Mouse (Mus musculus) colon, adult 2 months (tissue): ENCODE data around the gene Olfr1102. TPM values are rescaled to one million over a fixed set of nuclear protein-coding genes. Genes with fewer than 3 reads are reported as not detected.

Source experiments
- polyA plus RNA-seq: library from polyadenylated mRNA; depleted of rRNA; stranded (reverse); fragments of >200 nt; gene quantifications from 2 replicates; pipeline ENCODE4 v1.2.3, GENCODE M21; 2012; rRNA removed

Gene Olfr1102
- polyA plus RNA-seq = not detected in 2 replicates

GRCm38 (mm10) chr2:86998098-86998497 lies at the start of gene Olfr1102:
Gene Olfr1102 (plus strand): TSS chr2:86998398.

GRCm38 (mm10) chr2:86960593-86960992 lies 37.6 kb upstream of the Olfr1102 start, which contains the start of gene Olfr1099:
Gene Olfr1099 (minus strand): TSS chr2:86960693.

GRCm38 (mm10) chr2:86979854-86980253 lies 18.3 kb upstream of the Olfr1102 start, which contains the start of gene Olfr1100:
Gene Olfr1100 (minus strand): TSS chr2:86979954.

DNA sequence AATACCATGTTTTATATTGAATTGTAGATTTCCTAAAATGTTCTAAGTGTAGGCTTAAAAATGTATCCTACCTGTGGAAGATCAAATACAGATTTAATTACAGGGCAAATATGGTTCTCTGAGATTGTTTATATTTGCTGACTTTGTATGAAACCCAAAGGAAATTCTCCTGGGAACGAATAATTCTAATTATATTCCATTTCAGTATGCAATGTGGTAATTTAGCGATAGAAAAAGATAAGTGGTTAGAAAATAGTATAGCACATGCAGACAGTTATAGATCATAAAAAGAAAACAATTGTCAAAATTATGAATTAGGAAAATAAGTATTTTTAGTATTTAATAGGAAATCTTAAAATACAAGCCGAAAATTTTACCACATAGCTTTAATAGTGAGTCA lies 7.1 kb upstream of the Olfr1102 start, which contains the start of gene Olfr1101:
Gene Olfr1101, minus strand, starts transcription at position 101 of the 400 bp plus-strand sequence.

GRCm38 (mm10) chr2:87026980-87027379 lies 28.8 kb downstream of the Olfr1102 start, which contains the start of gene Olfr1104:
Gene Olfr1104 (minus strand): TSS chr2:87027080.

DNA sequence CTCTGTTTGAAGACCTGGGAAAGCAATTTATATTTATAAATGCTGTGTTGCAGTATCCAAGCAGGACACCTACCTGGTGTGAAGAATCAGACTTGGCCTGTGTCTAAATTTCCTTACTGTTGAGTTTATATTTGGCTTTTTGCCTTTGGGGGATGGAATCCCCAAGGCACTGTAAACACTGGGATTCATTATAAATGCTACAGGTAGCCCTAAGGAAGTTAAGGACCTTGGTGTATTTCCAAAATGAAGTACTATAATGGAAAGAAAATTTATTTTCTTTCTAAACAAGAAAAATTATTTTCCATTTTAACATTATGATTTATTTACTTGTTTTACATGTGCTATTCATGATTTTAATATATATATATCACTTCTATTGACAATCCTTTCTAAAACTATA lies 38.2 kb downstream of the Olfr1102 start, which contains the start of gene Olfr1105:
Gene Olfr1105, minus strand, starts transcription at position 101 of the 400 bp plus-strand sequence.

DNA sequence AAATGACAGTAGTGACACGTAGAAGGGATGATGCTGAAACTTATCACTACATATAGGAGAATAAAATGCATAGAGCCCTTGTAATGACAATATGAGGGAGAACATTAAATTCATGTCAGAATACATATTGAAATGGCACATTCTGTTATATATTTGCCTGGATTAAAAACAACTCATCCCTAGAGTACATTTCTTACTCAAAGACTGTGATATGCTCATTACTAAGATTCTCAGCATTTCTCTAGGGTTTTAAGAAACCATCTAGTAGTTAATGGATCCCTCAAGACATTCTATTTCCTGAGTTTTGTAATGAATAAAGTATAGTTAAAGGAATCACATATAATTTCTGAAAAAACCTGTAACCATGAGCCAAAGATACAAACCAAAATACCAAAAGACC lies 54.0 kb downstream of the Olfr1102 start, which contains the start of gene Olfr1106:
Gene Olfr1106, minus strand, starts transcription at position 101 of the 400 bp plus-strand sequence.

Other genes with a start within 250 kb of the Olfr1102 start
- gene Olfr1090, start 239.4 kb upstream of the Olfr1102 start, polyA plus RNA-seq = not detected in 2 replicates
- not detected in 2 replicates for gene Olfr1093, start 215.9 kb upstream of the Olfr1102 start, polyA plus RNA-seq
- not detected in 2 replicates for gene Olfr141, start 188.4 kb upstream of the Olfr1102 start, polyA plus RNA-seq
- not detected in 2 replicates for gene Olfr1094, start 173.7 kb upstream of the Olfr1102 start, polyA plus RNA-seq
- gene Olfr1095, start 146.7 kb upstream of the Olfr1102 start, polyA plus RNA-seq = not detected in 2 replicates
- not detected in 2 replicates for gene Gm13723, start 123.6 kb upstream of the Olfr1102 start, polyA plus RNA-seq
- not detected in 2 replicates for gene Olfr1097, start 106.2 kb upstream of the Olfr1102 start, polyA plus RNA-seq
- gene Olfr1098, start 73.9 kb upstream of the Olfr1102 start, polyA plus RNA-seq = not detected in 2 replicates
- gene Olfr1099, start 37.7 kb upstream of the Olfr1102 start, polyA plus RNA-seq = not detected in 2 replicates
- not detected in 2 replicates for gene Olfr1100, start 18.4 kb upstream of the Olfr1102 start, polyA plus RNA-seq
- not detected in 2 replicates for gene Olfr1101, start 7.2 kb upstream of the Olfr1102 start, polyA plus RNA-seq
- gene Olfr1104, start 28.7 kb downstream of the Olfr1102 start, polyA plus RNA-seq = not detected in 2 replicates
- not detected in 2 replicates for gene Olfr1105, start 38.1 kb downstream of the Olfr1102 start, polyA plus RNA-seq
- not detected in 2 replicates for gene Olfr1106, start 53.9 kb downstream of the Olfr1102 start, polyA plus RNA-seq
- not detected in 2 replicates for gene Olfr1107, start 77.4 kb downstream of the Olfr1102 start, polyA plus RNA-seq
- gene Olfr1109, start 97.6 kb downstream of the Olfr1102 start, polyA plus RNA-seq = not detected in 2 replicates
- gene Olfr259, start 116.2 kb downstream of the Olfr1102 start, polyA plus RNA-seq = not detected in 2 replicates
- not detected in 2 replicates for gene Olfr1110, start 141.9 kb downstream of the Olfr1102 start, polyA plus RNA-seq
- not detected in 2 replicates for gene Olfr1111, start 154.2 kb downstream of the Olfr1102 start, polyA plus RNA-seq
- gene Olfr1112, start 189.4 kb downstream of the Olfr1102 start, polyA plus RNA-seq = not detected in 2 replicates
- gene Olfr1113, start 210.6 kb downstream of the Olfr1102 start, polyA plus RNA-seq = not detected in 2 replicates
- not detected in 2 replicates for gene Olfr1115, start 249.6 kb downstream of the Olfr1102 start, polyA plus RNA-seq